Mouse (Mus musculus): ENCODE data around the gene Caln1. TPM values are rescaled to one million over a fixed set of nuclear protein-coding genes. Genes with fewer than 3 reads are reported as not detected.

The Caln1 gene
- total RNA-seq, 2 experiments from 2014 or later: 151 to 159 TPM

DNA sequence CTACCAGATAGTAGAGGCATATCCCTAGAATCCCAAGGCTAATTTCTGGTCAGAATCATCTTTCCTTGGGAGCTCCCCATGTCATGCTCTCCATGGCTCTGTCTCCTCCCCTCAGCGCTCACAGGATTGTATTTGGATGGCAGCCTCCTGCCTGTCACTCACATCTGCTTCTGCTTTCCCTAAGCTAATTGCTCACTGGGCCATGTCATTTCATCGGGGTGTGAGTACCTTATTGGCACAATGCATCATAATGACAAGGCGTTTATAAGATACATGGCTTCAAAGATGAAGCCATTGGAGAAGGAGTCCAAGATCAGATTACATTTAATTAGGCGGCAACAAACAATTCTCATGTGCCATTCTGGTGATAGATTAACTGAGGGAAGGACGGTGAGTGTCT is 522.5 kb downstream of the Caln1 start:
- no peak for DNase-seq (ENCODE audit: low spot score in 2 of 2)

DNA sequence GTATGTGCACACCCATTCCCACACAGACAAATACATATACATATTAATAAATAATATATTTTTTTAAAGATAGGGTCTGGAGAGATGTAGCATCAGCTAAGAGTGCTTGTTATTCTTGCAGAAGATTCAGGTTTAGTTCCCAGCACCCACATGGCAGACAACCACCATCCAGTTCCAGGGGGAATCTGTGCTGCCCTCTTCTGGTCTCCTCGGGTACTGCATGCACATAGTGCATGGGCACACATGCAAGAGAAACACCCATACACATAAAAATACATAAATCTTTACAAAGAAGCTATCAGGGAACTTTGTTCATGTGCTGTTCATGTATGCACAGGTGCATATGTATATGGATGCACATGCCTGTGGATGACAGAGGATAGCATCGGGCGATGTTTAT is 526.7 kb downstream of the Caln1 start:
- no peak for DNase-seq (ENCODE audit: low spot score in 2 of 2)

Other genes starting within 250 kb of the Caln1 start
- gene Kctd7, start 224.6 kb upstream of the Caln1 start, total RNA-seq (2021): 10 to 100 TPM; 11.5 to 13.3 TPM
- 10 to 100 TPM; 34.3 to 38.7 TPM for gene Rabgef1, start 197.7 kb upstream of the Caln1 start, total RNA-seq (2021)
- 10 to 100 TPM; 32.5 to 32.6 TPM for gene Tmem248, start 152.4 kb upstream of the Caln1 start, total RNA-seq (2021)
- 10 to 100 TPM; 61.8 to 62.4 TPM for gene Sbds, start 113.9 kb upstream of the Caln1 start, total RNA-seq (2021)
- 10 to 100 TPM; 17.3 to 18.0 TPM for gene Tyw1, start 113.8 kb upstream of the Caln1 start, total RNA-seq (2021)
- 1 to 10 TPM; 2.9 to 4.1 TPM for gene A330070K13Rik, start 15.2 kb downstream of the Caln1 start, total RNA-seq (2021)

Data from layer of hippocampus, postnatal 14 days (tissue).